Mouse (Mus musculus) erythroid progenitor cell, adult 5-6 weeks (primary cell): ENCODE measurements around the gene Fbxw5. TPM values are rescaled to one million over a fixed set of nuclear protein-coding genes. Genes with fewer than 3 reads are reported as not detected.

Source experiments
- total RNA-seq, 2 experiments: library from RNA; stranded (forward) in 1 of 2; stranded (reverse) in 1 of 2; fragments of 150-400 nt in 1 of 2; fragments of 186-747, 209-891 nt in 1 of 2; gene quantifications; 2 replicates each; pipeline versions ENCODE4 v1.2.3 to v1.2.4; 2015 to 2017; ENCODE audit warnings: low replicate concordance in 2 of 2

Fbxw5 gene
- total RNA-seq, 2 experiments from 2014 or later = 10.1 to 20.9 TPM

Other genes with a start within 250 kb of the Fbxw5 start
Only the 30 nearest of the 36 such genes appear.
- gene Lrrc26, start 210.8 kb upstream of the Fbxw5 start, total RNA-seq (2015; ENCODE audit: low replicate concordance) = not detected in 2 replicates
- not detected in 2 replicates for gene Lrrc26, start 210.8 kb upstream of the Fbxw5 start, total RNA-seq (2017; ENCODE audit: low replicate concordance)
- gene Grin1, start 181.6 kb upstream of the Fbxw5 start, total RNA-seq (2015; ENCODE audit: low replicate concordance) = not detected in 2 replicates
- gene Grin1, start 181.6 kb upstream of the Fbxw5 start, total RNA-seq (2017; ENCODE audit: low replicate concordance) = not detected in 2 replicates
- 20.9 and 40.2 TPM in 2 replicates for gene Man1b1, start 168.4 kb upstream of the Fbxw5 start, total RNA-seq (2015; ENCODE audit: low replicate concordance)
- 34.1 and 51.6 TPM in 2 replicates for gene Man1b1, start 168.4 kb upstream of the Fbxw5 start, total RNA-seq (2017; ENCODE audit: low replicate concordance)
- gene Dpp7, start 144.4 kb upstream of the Fbxw5 start, total RNA-seq (2015; ENCODE audit: low replicate concordance) = 4.7 TPM in 1 of 2 replicates, not detected in the other
- gene Dpp7, start 144.4 kb upstream of the Fbxw5 start, total RNA-seq (2017; ENCODE audit: low replicate concordance) = 0.68 and 6.2 TPM in 2 replicates
- gene Uap1l1, start 135.1 kb upstream of the Fbxw5 start, total RNA-seq (2015; ENCODE audit: low replicate concordance) = 8.8 and 13.3 TPM in 2 replicates
- 0.30 and 2.7 TPM in 2 replicates for gene Uap1l1, start 135.1 kb upstream of the Fbxw5 start, total RNA-seq (2017; ENCODE audit: low replicate concordance)
- gene Sapcd2, start 128.4 kb upstream of the Fbxw5 start, total RNA-seq (2015; ENCODE audit: low replicate concordance) = 5.9 and 10.1 TPM in 2 replicates
- gene Sapcd2, start 128.4 kb upstream of the Fbxw5 start, total RNA-seq (2017; ENCODE audit: low replicate concordance) = 7.8 and 9.6 TPM in 2 replicates
- gene Entpd2, start 104.9 kb upstream of the Fbxw5 start, total RNA-seq (2015; ENCODE audit: low replicate concordance) = not detected in 2 replicates
- not detected in 2 replicates for gene Entpd2, start 104.9 kb upstream of the Fbxw5 start, total RNA-seq (2017; ENCODE audit: low replicate concordance)
- gene Npdc1, start 101.4 kb upstream of the Fbxw5 start, total RNA-seq (2015; ENCODE audit: low replicate concordance) = not detected in 2 replicates
- gene Npdc1, start 101.4 kb upstream of the Fbxw5 start, total RNA-seq (2017; ENCODE audit: low replicate concordance) = not detected in 2 replicates
- 4.3 TPM in 1 of 2 replicates, not detected in the other for gene Fut7, start 77.5 kb upstream of the Fbxw5 start, total RNA-seq (2015; ENCODE audit: low replicate concordance)
- gene Fut7, start 77.5 kb upstream of the Fbxw5 start, total RNA-seq (2017; ENCODE audit: low replicate concordance) = 0.77 TPM in 1 of 2 replicates, not detected in the other
- gene Abca2, start 72.0 kb upstream of the Fbxw5 start, total RNA-seq (2015; ENCODE audit: low replicate concordance) = 5.0 and 5.8 TPM in 2 replicates
- gene Abca2, start 72.0 kb upstream of the Fbxw5 start, total RNA-seq (2017; ENCODE audit: low replicate concordance) = 1.3 and 2.4 TPM in 2 replicates
- gene Clic3, start 43.9 kb upstream of the Fbxw5 start, total RNA-seq (2015; ENCODE audit: low replicate concordance) = not detected in 2 replicates
- gene Clic3, start 43.9 kb upstream of the Fbxw5 start, total RNA-seq (2017; ENCODE audit: low replicate concordance) = not detected in 2 replicates
- 17.6 and 24.5 TPM in 2 replicates for gene Paxx, start 39.7 kb upstream of the Fbxw5 start, total RNA-seq (2015; ENCODE audit: low replicate concordance)
- gene Paxx, start 39.7 kb upstream of the Fbxw5 start, total RNA-seq (2017; ENCODE audit: low replicate concordance) = 5.3 TPM in 1 of 2 replicates, not detected in the other
- gene Ptgds, start 30.7 kb upstream of the Fbxw5 start, total RNA-seq (2015; ENCODE audit: low replicate concordance) = not detected in 2 replicates
- not detected in 2 replicates for gene Ptgds, start 30.7 kb upstream of the Fbxw5 start, total RNA-seq (2017; ENCODE audit: low replicate concordance)
- gene Lcn12, start 6.8 kb upstream of the Fbxw5 start, total RNA-seq (2015; ENCODE audit: low replicate concordance) = not detected in 2 replicates
- not detected in 2 replicates for gene Lcn12, start 6.8 kb upstream of the Fbxw5 start, total RNA-seq (2017; ENCODE audit: low replicate concordance)
- not detected in 2 replicates for gene C8g, start 969 bp downstream of the Fbxw5 start, total RNA-seq (2015; ENCODE audit: low replicate concordance)
- gene C8g, start 969 bp downstream of the Fbxw5 start, total RNA-seq (2017; ENCODE audit: low replicate concordance) = 0.64 TPM in 1 of 2 replicates, not detected in the other
- gene Traf2, start 46.2 kb downstream of the Fbxw5 start, total RNA-seq (2015; ENCODE audit: low replicate concordance) = 6.8 and 10.5 TPM in 2 replicates
- gene Traf2, start 46.2 kb downstream of the Fbxw5 start, total RNA-seq (2017; ENCODE audit: low replicate concordance) = 5.0 and 17.6 TPM in 2 replicates
- 70.3 and 72.1 TPM in 2 replicates for gene Edf1, start 57.1 kb downstream of the Fbxw5 start, total RNA-seq (2015; ENCODE audit: low replicate concordance)
- 58.1 and 65.0 TPM in 2 replicates for gene Edf1, start 57.1 kb downstream of the Fbxw5 start, total RNA-seq (2017; ENCODE audit: low replicate concordance)
- gene Mamdc4, start 74.1 kb downstream of the Fbxw5 start, total RNA-seq (2015; ENCODE audit: low replicate concordance) = 0.72 TPM in 1 of 2 replicates, not detected in the other
- gene Mamdc4, start 74.1 kb downstream of the Fbxw5 start, total RNA-seq (2017; ENCODE audit: low replicate concordance) = 2.6 TPM in 1 of 2 replicates, not detected in the other
- gene Phpt1, start 74.5 kb downstream of the Fbxw5 start, total RNA-seq (2015; ENCODE audit: low replicate concordance) = 3.6 TPM in 1 of 2 replicates, not detected in the other
- 1.1 TPM in 1 of 2 replicates, not detected in the other for gene Phpt1, start 74.5 kb downstream of the Fbxw5 start, total RNA-seq (2017; ENCODE audit: low replicate concordance)
- gene Ajm1, start 81.0 kb downstream of the Fbxw5 start, total RNA-seq (2015; ENCODE audit: low replicate concordance) = 0.36 TPM in 1 of 2 replicates, not detected in the other
- gene Ajm1, start 81.0 kb downstream of the Fbxw5 start, total RNA-seq (2017; ENCODE audit: low replicate concordance) = not detected in 2 replicates
- 6.5 and 23.1 TPM in 2 replicates for gene Rabl6, start 107.8 kb downstream of the Fbxw5 start, total RNA-seq (2015; ENCODE audit: low replicate concordance)
- 9.3 and 20.5 TPM in 2 replicates for gene Rabl6, start 107.8 kb downstream of the Fbxw5 start, total RNA-seq (2017; ENCODE audit: low replicate concordance)
- not detected in 2 replicates for gene Ccdc183, start 116.9 kb downstream of the Fbxw5 start, total RNA-seq (2015; ENCODE audit: low replicate concordance)
- gene Ccdc183, start 116.9 kb downstream of the Fbxw5 start, total RNA-seq (2017; ENCODE audit: low replicate concordance) = not detected in 2 replicates
- 26.3 TPM in 1 of 2 replicates, not detected in the other for gene Tmem141, start 121.3 kb downstream of the Fbxw5 start, total RNA-seq (2015; ENCODE audit: low replicate concordance)
- gene Tmem141, start 121.3 kb downstream of the Fbxw5 start, total RNA-seq (2017; ENCODE audit: low replicate concordance) = 5.5 TPM in 1 of 2 replicates, not detected in the other
- 85.1 and 103 TPM in 2 replicates for gene Fcna, start 127.3 kb downstream of the Fbxw5 start, total RNA-seq (2015; ENCODE audit: low replicate concordance)
- 28.7 and 55.7 TPM in 2 replicates for gene Fcna, start 127.3 kb downstream of the Fbxw5 start, total RNA-seq (2017; ENCODE audit: low replicate concordance)
- gene Lcn8, start 152.4 kb downstream of the Fbxw5 start, total RNA-seq (2015; ENCODE audit: low replicate concordance) = not detected in 2 replicates
- gene Lcn8, start 152.4 kb downstream of the Fbxw5 start, total RNA-seq (2017; ENCODE audit: low replicate concordance) = not detected in 2 replicates
- not detected in 2 replicates for gene Lcn5, start 157.2 kb downstream of the Fbxw5 start, total RNA-seq (2015; ENCODE audit: low replicate concordance)
- not detected in 2 replicates for gene Lcn5, start 157.2 kb downstream of the Fbxw5 start, total RNA-seq (2017; ENCODE audit: low replicate concordance)
- gene Lcn6, start 176.0 kb downstream of the Fbxw5 start, total RNA-seq (2015; ENCODE audit: low replicate concordance) = not detected in 2 replicates
- not detected in 2 replicates for gene Lcn6, start 176.0 kb downstream of the Fbxw5 start, total RNA-seq (2017; ENCODE audit: low replicate concordance)
- gene Lcn10, start 182.0 kb downstream of the Fbxw5 start, total RNA-seq (2015; ENCODE audit: low replicate concordance) = not detected in 2 replicates
- not detected in 2 replicates for gene Lcn10, start 182.0 kb downstream of the Fbxw5 start, total RNA-seq (2017; ENCODE audit: low replicate concordance)
- gene Obp2a, start 199.3 kb downstream of the Fbxw5 start, total RNA-seq (2015; ENCODE audit: low replicate concordance) = not detected in 2 replicates
- not detected in 2 replicates for gene Obp2a, start 199.3 kb downstream of the Fbxw5 start, total RNA-seq (2017; ENCODE audit: low replicate concordance)
- 2.5 and 3.2 TPM in 2 replicates for gene Bmyc, start 206.0 kb downstream of the Fbxw5 start, total RNA-seq (2015; ENCODE audit: low replicate concordance)
- gene Bmyc, start 206.0 kb downstream of the Fbxw5 start, total RNA-seq (2017; ENCODE audit: low replicate concordance) = not detected in 2 replicates